Mouse (Mus musculus) kidney, adult 11 months (tissue): ENCODE measurements around the gene R3hdm4.
"Not testable (repeated sequence)": the region's sequence is repeated elsewhere in the genome, so short reads cannot be mapped to it uniquely, and the experiment has no call there.

Source experiments
- DNase-seq: peaks from one replicate; pipeline ENCODE4 v3.0.0; 2022

Gene R3hdm4

GRCm38 (mm10) chr10:79896814-79897213 lies 24.2 kb downstream of the R3hdm4 start:
- DNase-seq = no peak

- DNase-seq = no peak
Measured at GRCm38 (mm10) chr10:79896306-79896705, 24.7 kb downstream of the R3hdm4 start.

GRCm38 (mm10) chr10:79892451-79893118 lies 28.4 kb downstream of the R3hdm4 start:
- DNase-seq = peak; percentile 75

- no peak for DNase-seq
Measured at GRCm38 (mm10) chr10:79890670-79891069, 30.3 kb downstream of the R3hdm4 start, which contains the start of gene Cfd. Gene Cfd (plus strand): TSS chr10:79890853.

GRCm38 (mm10) chr10:79889386-79889785 lies 31.6 kb downstream of the R3hdm4 start:
- DNase-seq = no peak

- DNase-seq = no peak
Measured at GRCm38 (mm10) chr10:79886611-79887010, 34.4 kb downstream of the R3hdm4 start.

GRCm38 (mm10) chr10:79886054-79886453 lies 35.0 kb downstream of the R3hdm4 start, which contains the start of gene Elane:
Gene Elane (plus strand): TSS chr10:79886247.
- DNase-seq = no peak

GRCm38 (mm10) chr10:79884938-79885337 lies 36.1 kb downstream of the R3hdm4 start:
- not testable (repeated sequence) for DNase-seq

- peak; percentile 88 for DNase-seq
Measured at GRCm38 (mm10) chr10:79884446-79884845, 36.6 kb downstream of the R3hdm4 start.

- peak; percentile 83 for DNase-seq
Measured at GRCm38 (mm10) chr10:79883297-79884084, 37.5 kb downstream of the R3hdm4 start.

GRCm38 (mm10) chr10:79881981-79882380 lies 39.0 kb downstream of the R3hdm4 start:
- DNase-seq = no peak

- no peak for DNase-seq
Measured at GRCm38 (mm10) chr10:79880721-79881120, 40.3 kb downstream of the R3hdm4 start.

GRCm38 (mm10) chr10:79879527-79879926 lies 41.5 kb downstream of the R3hdm4 start:
- DNase-seq = no peak

- peak; percentile 65 for DNase-seq
Measured at GRCm38 (mm10) chr10:79877757-79878156, 43.3 kb downstream of the R3hdm4 start.

GRCm38 (mm10) chr10:79877174-79877573 lies 43.8 kb downstream of the R3hdm4 start:
- no peak for DNase-seq

GRCm38 (mm10) chr10:79874290-79874862 lies 46.6 kb downstream of the R3hdm4 start, which contains the start of the genes Prtn3 and Plppr3:
Gene Prtn3 (plus strand): TSS chr10:79874476.
Gene Plppr3 (minus strand): TSS chr10:79874634.
- DNase-seq = no peak

- DNase-seq = no peak
Measured at GRCm38 (mm10) chr10:79873715-79874289, 47.2 kb downstream of the R3hdm4 start.

- DNase-seq = no peak
Measured at GRCm38 (mm10) chr10:79873313-79873712, 47.7 kb downstream of the R3hdm4 start.

GRCm38 (mm10) chr10:79872862-79873261 lies 48.1 kb downstream of the R3hdm4 start:
- no peak for DNase-seq

GRCm38 (mm10) chr10:79871845-79872244 lies 49.2 kb downstream of the R3hdm4 start:
- DNase-seq = no peak

GRCm38 (mm10) chr10:79866601-79867000 lies 54.4 kb downstream of the R3hdm4 start:
- DNase-seq = no peak

GRCm38 (mm10) chr10:79865801-79866295 lies 55.2 kb downstream of the R3hdm4 start:
- peak; percentile 85 for DNase-seq

GRCm38 (mm10) chr10:79865189-79865601 lies 55.8 kb downstream of the R3hdm4 start:
- no peak for DNase-seq
